Mouse (Mus musculus): ENCODE results near the gene Cdh26. TPM values are rescaled to one million over a fixed set of nuclear protein-coding genes. Genes with fewer than 3 reads are reported as not detected.
A peak's percentile ranks its signal among the peaks of the same experiment; 100 is the strongest.

Gene Cdh26
- total RNA-seq, 4 experiments from 2014 or later = 0.11 to 0.40 (median 0.20) TPM

DNA sequence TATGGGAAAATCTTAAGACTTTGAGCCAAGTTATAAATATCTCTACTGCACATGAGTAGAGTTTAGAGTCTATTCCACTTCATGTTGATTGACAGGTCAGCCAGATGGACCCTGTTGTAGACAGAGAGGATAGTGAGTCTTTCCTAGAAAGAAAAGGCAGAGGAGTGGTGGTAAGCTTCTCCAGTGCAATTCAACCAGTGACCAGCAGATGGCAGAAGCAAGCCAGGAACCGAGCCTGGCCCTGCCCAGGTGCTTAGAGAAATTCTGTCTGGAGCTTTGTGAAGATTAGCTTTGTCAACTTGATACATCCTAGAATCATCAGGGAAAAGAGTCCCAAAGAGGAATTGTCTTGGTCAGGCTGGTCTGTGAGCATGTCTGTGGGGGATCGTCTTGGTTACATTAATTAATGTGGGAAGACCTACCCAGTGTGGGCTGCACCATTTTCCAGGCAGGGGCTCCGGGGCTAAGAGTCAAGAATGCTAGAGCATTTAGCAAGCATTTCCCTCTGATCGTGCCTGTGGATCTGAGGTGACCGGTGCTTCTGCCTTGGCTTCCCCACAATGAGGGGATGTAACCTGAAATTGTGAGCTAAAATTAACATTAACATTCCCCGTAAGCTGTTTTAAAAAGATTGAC is 77.2 kb downstream of the Cdh26 start:
- peak; percentile 27 to 74 for DNase-seq (ENCODE audit: low spot score in 2 of 2)

DNA sequence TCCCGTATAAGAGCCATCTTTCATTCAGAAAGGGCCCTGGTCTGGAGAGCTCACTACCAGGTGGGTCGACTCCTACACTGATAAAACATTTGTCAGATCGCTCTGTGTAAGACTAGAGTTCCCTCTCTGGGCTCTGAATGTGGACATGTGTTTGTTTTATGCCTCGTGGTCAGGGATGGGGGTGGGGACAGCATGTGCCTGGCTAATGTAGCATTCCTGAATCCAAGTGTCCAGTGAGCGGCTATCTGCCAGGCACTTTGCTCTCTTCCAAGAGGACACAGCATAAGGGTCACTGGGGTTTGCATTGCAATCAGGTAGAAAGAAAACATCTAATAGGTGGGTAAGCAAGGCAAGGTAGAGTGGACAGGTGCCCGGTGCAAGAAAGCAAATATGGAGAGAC is 77.9 kb downstream of the Cdh26 start:
- no peak for DNase-seq (ENCODE audit: low spot score in 2 of 2)

DNA sequence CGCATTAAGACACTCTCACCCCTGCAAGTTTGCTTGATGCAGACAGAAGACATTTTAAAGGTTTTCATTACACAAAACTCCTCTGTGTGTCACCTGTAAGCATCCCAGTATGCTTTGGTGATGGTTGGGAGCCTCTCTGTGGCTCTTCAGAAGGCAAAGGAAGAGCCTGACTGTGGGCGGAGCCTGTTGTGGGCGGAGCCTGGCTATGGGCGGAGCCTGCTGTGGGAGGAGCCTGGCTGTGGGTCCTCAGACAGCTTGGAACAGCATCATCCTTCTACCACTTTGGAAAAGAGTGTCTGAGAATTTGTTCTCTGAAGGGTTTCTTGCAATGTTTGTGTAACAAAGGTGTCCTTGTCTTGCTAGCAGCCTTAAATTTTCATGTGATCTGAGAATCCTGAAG is 82.7 kb downstream of the Cdh26 start:
- DNase-seq (ENCODE audit: low spot score in 2 of 2) = no peak

DNA sequence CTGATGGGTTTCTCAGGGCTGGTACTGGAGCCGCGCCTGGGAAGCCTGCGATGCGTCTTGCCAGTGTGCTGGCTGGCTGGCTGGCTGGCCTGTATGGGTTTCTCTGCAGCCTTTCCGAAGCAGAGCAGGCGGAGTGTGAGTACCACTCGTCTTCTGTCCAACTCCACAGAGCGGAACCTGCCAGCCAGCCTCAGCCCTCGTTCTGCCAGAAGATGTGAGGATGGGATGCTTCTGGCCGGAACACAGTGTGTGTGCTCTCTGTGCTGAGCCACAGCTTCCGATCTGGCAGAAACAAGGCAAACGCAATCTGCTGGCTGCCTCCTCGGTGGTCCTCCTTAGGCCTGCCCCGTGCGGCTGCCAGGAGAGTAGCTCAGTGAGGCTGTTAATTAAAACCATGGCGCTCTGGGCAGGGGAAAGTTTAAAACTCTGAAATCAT is 83.3 kb downstream of the Cdh26 start:
- DNase-seq (ENCODE audit: low spot score in 2 of 2) = peak in 1 of 2 experiments; percentile 27

DNA sequence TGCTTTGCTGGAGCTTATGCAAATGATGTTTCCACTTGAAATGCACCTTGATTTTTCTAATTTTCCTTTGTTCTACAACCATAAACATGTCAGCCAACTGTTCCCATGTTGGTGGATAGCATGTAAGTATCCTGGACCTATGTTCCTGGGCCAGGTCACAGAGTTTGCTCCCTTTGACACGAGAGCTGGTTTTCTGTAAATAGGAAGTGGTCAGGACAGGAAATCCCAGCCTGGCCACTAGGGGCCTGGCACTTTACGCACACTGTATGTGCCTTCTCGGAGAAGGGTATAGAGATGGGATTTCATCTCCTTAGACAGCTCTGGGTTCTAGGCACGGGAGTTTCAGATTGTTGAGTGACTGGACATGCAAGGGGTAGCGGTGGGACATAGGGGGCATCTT is 86.1 kb downstream of the Cdh26 start:
- no peak for DNase-seq (ENCODE audit: low spot score in 2 of 2)

DNA sequence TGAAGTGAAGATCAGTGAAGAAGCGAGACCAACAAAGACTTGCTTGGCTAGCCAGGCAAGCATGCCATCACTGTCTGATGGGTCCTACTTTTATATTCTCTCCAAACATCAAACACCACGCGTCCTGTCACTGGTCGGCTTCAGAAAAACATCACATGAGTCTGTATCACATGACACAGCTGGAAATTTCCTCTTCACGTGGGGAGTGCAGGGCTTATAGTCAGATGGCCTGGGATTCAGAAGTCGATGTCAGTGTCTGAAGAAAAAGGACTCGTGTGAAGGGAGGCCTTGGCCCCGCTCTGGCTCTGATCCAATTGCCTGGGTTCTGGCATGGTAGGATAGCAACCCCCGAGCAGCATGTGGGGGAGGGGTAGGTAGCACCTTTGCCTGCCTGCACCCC is 86.6 kb downstream of the Cdh26 start:
- no peak for DNase-seq (ENCODE audit: low spot score in 2 of 2)

DNA sequence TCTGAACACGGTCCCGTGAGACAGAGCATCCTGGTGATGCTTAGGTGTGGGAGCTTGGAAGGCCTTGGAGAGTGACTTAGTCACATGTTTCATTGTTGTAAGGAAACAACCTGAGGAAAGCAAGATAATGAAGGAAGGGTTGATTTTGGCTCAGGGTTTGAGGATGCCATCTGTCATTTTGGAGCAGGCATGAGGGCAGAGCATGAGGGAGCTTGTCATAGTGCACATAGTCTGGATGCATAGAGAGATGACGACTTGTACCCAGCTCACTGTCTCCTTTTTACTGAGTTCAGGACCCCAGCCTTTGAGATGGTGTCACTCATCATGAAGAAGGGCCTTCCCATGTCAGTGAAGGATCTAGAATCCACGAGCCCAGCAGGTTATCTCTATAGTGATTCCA is 89.0 kb downstream of the Cdh26 start:
- no peak for DNase-seq (ENCODE audit: low spot score in 2 of 2)

DNA sequence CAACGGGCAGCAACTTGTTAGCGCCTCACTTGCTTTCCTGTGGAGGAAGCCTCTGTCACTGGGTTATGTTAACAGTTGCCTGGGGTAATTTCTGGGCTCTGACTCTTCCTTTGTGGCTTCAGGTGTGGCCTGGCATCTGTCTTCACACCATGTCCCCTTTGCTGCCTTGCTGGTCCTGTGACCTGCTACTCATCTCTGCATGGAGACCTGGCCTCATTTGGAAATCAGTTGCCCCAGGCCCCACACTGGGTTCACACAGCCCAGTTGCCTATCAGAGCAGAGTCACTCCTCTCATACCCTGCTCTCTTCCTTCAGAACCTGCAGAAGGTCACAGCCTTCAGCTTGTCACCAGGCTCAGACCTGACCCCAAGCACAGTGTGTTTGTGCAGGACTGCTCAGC is 89.9 kb downstream of the Cdh26 start:
- no peak for DNase-seq (ENCODE audit: low spot score in 2 of 2)

DNA sequence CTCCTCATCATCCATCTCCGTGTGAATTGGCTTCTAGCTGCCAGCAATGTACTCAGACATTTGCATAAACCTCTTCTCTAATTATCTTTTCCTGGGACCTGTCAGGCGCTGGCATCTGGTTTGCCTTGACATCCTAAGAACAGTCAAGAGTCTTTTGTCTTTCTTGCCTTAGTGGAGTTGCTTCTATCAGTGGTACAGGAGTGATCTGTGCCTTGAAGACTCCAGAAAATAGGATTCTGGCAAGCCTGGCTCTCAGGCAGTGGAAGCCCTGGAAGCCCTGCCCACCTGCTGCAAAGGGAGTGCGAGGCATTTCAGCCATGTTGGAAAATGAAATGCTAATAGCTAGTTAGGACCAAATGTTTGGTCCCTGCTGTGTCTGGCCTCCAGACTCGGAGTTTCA is 92.0 kb downstream of the Cdh26 start:
- no peak for DNase-seq (ENCODE audit: low spot score in 2 of 2)

DNA sequence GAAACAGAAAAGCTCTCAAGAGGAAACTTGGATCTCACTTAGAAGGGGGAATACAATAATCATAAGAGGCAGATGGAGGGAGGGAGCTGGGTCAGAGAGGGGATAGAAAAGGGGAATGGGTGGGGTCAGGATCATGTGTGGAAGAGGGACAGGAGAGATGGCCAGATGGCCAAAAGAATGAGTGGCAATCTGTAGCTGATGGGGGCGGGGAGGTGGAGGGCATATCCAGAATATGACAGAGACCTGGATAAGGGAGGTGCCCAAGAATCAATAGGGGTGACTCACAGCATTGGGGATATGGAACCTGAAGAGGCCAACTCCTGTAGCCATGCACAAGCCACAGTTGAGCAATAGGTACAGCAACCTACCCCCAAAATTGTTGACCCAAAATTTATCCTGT is 92.5 kb downstream of the Cdh26 start:
- no peak for DNase-seq (ENCODE audit: low spot score in 2 of 2)

DNA sequence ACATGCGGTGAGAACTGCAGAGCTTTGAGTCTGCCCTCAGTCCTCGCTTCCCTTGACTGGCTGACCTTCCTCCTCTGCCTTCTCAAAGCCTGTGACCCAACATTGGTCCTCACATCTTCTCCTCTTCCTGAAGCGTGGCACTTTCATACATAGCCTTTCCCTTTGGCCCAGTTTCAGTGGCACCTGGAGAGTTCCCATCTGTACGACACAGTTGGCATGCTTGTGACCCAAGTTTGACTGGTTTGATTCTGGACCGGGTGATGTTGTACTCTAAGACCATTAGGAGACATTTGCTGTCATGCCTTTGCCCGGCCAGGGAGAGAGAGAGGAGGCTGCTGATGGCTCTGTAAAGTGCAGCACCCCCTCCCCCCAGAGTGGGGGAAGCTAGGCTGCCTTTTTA is 96.4 kb downstream of the Cdh26 start:
- no peak for DNase-seq (ENCODE audit: low spot score in 2 of 2)

DNA sequence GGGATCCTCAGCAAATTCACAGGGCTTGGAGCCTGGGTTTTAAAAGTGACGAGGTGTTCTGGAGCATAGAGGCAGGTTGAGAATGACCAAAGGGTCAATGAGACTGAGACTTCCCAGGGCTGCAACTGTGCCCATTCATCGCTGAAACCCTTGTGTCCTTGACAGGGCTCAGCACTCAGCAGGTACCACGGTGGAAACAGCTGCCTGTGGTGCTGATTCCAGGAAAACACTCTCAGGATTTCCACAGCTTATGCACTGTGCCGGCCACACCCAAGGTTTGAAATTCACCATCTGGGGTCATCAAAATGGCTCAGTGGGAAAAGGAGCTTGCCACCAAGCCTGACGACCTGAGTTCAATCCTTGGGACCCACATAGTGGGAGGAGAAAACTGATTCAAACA is 100.9 kb downstream of the Cdh26 start:
- no peak for DNase-seq (ENCODE audit: low spot score in 2 of 2)

DNA sequence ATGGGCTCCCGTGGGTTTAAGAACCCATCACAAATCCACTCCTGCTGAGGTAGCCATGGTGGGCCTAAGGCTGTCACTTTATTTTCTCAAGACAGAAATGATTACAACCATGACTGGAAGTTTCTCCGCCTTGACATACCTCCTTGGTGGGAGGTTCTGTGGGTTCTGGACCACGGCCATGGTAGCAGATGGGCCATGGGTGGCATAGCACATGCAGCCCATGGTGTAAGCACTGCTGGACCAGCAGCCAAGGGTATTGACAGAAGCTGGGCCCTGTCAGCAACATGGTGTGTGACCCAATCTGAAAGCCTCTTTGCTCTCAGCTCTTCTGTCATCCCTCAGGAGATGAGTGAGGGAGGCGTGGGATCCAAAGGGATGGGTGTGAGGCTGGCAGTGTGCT is 106.2 kb downstream of the Cdh26 start:
- no peak for DNase-seq (ENCODE audit: low spot score in 2 of 2)

Other genes starting within 250 kb of the Cdh26 start
- 1 to 10 TPM in 3 of 4 experiments, under 1 TPM in 1; 0.87 to 2.9 (median 1.4) TPM for gene Sycp2, start 22.8 kb upstream of the Cdh26 start, total RNA-seq (2022)
- gene Ppp1r3d, start 16.1 kb upstream of the Cdh26 start, total RNA-seq (2022) = 1 to 10 TPM; 7.5 to 8.8 (median 7.9) TPM
- gene Fam217b, start 16.0 kb upstream of the Cdh26 start, total RNA-seq (2022) = 10 to 100 TPM; 48.2 to 67.8 (median 59.7) TPM

Data from left cerebral cortex, adult 8-10 months (tissue).